Mouse (Mus musculus) c-Kit-positive CD71-positive TER-119-positive erythroid progenitor cells, embryonic 14.5 days (primary cell): ENCODE results near the gene Enkd1.

Source experiments
- DNase-seq: peaks from one replicate; pipeline ENCODE4 v3.0.0-alpha.2; 2013; ENCODE audit warnings: low spot score

Gene Enkd1

DNA sequence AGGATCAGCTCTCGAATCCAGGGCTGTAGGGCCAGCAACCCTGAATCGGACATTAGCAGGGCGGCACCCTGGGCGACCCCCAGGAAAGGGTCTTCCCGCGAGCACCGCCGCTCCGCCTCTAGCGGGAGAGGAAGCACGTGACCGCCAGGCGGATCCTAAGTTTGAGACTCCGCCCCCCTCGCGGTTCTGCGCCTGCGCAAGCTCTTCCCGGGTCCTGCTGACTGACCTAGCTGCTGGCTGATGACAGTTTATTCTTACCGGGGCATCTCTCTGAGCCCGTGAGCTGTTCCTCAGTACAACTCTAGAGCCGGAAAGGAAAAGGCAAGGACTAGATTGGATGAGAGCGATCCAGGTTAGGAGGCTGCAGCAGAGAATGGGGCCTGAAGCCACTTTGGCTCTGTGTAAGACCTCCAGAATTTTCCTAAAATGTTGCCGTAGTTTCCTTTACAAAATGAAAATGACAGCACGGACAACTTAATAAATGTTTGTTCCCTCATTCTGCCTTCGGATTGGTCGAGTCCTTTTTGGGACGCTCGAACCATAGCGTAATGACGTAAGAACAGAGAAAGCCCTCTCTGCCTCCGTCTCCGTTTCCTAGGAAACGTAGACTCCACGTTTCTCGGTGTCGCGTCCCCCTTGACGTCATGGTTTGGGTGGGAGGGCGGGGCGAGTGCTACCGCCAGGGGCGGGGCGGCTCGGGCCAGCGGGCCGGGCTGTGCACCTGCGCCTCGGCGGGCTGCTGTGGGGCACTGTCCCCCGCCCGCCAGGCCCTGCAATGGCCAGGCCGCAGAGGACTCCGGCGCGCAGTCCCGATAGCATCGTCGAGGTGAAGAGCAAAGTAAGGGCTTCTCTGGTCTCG, 6.8 kb downstream of the Enkd1 start, which contains the start of the genes Acd and Pard6a:
Acd (minus strand) TSS at position 137 of the 859 bp plus-strand sequence.
Pard6a (plus strand) TSS at position 183 of the 859 bp plus-strand sequence.
- DNase-seq = peak; percentile 94

DNA sequence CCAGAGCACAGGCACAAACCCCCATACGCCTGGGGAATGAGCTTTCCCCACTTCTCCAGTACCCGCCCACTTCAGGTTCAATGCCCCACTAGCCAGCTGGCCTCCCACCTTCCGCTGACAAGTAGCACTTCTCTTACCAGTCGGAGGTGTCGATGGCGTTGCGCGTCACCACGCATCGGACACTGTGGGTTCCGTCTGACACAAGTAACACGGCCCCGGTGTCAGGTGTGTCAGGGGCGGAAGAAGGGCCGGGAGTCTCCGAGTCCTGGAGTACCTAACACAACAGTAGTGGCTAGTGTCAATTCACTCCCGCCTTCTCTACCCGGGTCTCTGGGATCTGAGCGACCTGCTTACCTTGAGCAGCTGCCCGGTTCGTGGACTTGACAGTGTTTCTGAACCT, 7.4 kb downstream of the Enkd1 start:
- DNase-seq = no peak

DNA sequence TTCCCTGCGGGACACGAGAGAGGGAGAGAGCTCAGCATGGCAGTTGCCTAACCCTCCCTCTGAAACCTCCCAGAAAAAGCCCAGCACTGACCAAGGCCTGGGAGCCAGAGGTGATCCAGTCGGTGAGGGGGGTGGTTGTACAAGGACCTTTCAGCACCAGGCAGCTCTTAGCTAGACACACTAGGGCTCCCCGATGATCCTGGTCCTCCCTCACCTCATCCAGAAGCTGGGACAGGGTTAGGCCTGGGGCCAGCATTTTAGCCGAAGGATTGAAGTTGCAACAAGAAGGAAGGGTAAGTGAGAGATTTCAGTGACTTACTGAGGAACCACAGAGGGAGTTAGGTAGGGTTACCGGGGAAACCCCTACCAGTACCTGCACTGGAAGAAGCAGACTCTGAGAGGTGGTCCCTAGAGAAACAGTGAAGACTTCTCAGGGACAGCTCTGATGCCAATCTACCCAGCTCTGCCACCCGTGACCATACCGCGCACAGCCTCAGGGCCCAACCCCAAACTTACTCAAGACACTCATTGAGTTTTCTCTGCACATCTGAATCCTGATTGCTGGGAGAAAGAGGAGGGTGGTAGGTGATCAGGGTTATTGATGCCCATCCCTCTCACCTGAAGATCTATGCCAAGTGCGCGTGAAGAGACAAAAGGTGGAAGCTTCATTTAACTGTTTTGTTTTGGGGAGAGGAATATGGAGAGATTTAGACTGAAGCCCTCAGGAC, 8.4 kb downstream of the Enkd1 start:
- DNase-seq = no peak

DNA sequence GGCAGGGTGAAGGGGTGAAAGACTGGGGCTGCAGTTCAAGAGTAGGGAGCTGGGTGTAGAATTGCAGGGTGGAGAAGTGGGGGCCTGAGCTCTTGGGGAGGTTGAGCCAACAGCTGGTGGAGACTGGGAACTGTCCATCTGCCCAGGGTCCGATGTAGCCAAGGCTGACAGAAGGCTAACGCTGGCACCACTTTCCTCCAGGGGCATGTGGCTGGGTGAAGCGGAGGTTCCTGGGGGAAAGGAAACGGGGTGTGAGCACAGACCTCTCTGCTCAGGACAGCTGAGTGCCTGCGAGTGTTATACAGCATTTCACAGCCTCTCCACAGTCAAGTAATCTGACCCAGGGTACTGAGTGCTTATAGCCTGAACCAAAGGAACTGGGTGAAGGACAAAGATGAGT, 9.3 kb downstream of the Enkd1 start:
- DNase-seq = no peak

DNA sequence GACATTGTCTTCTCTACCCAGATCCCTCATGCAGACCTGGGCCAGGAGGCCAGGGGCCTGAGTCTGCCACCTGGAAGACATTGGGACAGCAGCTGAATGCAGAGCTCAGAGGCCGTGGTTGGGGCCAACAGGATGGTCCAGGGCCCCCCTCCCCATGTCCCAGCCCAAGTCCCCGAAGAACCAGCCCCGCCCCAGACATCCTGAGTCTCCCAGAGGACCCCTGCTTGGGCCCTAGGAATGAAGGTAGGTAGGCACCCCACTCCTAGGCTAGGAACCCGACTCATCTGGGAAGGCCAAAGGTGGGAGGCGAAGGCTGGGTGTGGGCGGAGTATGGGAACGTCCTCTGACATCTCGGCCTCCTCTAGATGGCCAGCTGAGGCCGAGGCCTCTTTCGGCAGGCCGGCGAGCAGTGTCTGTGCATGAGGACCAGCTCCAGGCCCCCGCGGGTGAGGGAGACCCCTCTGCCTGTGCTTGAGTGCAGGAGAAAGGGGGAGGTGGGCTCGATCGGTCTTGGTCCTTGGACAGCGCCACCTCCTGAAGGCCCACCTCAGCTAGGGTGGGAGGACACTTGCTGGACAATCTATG, 10.7 kb downstream of the Enkd1 start:
- no peak for DNase-seq

DNA sequence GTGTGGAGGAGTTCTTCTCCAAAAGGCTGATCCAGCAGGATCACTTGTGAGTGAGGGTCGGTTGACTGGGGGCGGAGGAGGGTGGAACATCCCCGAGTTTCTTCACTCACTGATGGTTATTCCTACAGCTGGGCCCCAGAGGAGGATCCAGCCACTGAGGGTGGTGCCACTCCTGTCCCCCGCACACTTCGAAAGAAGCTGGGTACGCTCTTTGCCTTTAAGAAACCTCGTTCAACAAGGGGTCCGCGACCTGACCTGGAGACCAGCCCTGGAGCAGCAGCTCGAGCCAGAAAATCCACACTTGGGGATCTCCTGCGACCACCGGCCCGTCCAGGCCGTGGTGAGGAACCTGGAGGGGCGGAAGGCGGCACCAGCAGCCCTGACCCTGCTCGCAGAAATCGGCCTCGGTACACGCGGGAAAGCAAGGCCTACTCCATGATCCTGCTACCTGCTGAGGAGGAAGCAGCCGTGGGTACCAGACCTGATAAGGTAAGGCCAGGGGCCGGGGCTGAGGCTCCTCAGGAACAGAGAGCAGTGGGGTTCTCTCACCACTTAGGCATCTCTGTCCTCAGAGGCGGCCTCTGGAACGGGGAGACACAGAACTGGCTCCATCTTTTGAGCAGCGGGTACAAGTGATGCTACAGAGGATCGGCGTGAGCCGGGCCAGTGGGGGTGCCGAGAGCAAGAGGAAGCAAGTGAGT, 12.8 kb downstream of the Enkd1 start:
- DNase-seq = no peak

DNA sequence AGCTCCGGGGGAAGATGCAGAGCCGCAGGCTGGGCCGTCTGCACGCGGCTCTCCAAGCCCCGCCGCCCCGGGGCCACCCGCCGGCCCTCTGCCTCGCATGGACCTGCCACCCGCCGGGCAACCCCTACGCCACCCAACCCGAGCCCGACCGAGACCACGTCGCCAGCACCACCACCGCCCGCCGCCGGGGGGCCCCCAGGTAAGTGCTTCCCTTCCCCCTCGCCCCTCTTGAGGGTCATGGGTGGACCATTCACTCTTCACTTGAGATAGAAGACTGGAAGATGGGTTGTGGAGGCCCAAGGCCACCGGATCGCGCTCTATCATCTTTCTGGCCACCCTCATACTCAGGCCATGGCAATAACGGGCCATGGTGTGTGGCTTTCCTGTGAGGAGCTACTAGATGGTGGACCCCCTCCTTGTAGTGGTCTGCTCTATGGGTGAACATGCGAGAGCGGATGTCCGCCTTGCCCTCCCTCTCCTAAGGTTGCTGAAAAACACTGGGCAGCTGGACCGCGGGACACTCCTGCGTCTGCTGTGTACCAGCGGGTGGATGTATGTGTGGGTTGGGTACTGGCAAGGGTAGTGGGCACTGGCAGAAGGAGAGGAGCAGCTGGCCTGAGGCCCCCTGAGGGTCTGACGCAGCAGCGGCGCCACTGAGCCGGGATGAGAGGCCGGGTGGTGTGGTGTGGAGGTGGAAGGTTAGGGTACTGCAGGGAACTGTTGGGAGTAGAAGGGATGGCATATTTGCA, 13.8 kb downstream of the Enkd1 start:
- DNase-seq = no peak

DNA sequence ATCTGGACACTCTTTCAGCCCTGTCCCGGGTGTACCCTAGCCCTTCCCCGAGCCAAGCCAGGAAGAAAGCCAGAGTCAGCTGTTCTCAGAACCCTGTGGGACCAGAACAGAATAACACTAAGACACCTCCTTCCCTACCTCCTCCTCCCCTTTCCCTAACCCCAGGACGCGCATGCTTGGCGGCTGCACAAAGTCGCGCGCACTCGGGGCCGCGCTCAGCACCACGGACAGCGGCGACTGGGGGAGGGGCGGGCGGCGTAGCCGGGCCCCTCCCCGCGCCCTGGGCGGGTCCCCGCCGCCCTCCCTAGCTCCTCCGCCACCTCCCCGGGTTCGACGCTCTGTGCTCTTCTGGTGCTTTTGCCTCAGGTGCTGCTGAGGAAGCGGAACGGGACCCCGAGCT, 14.4 kb downstream of the Enkd1 start:
- peak; percentile 53 for DNase-seq

DNA sequence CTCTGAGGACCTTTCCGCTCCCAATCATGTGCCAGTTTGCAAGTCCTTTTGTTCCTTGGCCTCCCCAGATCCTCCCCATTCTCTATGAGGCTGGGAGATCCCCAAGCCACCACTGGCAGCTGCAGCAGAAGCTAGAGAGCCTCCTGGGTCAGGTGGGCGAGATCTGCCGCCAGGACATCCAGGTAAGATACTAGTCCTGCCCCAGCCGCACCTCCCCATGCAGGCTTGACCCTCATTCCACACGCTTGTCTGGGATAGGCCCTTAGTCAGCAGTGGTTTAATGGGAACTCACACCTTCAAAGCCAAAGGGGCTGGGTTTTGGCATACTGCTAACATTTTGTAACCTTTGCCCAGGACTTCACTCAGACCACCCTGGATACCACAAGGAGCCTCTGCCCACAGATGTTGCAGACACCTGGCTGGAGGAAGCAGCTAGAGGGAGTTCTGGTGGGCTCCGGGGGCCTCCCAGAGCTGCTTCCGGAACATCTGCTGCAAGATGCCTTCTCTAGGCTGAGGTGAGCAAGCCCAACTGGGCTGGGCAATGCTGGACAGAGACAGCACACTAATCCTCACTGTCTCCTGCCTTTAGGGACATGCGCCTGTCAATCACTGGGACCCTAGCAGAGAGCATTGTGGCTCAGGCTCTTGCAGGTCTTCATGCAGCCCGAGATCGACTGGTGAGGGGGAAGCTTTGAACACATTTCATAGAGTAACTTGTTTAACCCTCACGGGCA, 15.4 kb downstream of the Enkd1 start:
- DNase-seq = no peak

DNA sequence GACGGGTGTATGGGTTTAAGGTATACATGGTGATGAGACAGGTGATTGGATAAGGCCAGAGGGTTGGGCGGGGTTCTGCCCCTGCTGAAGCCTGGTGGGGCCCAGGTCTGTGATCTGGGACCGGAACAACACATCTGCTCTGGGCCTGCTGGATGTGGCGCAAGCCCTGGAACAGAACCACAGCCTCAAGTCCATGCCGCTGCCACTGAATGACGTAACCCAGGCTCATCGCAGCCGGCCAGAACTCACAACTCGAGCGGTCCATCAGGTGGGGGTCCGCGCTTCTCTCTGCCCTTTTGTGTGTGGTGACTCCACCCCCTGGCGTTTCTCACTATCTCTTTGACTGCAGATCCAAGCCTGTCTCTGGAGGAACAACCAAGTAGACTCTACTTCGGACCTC, 17.0 kb downstream of the Enkd1 start:
- no peak for DNase-seq

DNA sequence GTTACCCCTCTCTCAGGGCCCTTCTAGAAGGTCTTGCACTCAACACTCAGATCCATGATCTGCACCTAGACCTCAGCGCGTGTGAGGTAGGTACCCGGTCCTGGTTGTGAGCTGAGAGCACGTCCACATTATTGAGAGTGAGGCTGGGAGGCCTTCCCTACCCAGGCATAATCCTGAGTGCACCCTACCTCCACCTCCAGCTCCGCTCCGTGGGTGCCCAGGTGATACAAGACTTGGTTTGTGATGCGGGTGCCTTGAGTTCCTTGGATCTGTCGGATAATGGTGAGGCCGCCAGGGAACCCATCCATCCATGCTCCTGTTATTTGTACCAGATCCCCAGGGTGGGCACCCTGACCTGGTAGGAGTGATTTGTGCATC, 18.0 kb downstream of the Enkd1 start:
- no peak for DNase-seq

DNA sequence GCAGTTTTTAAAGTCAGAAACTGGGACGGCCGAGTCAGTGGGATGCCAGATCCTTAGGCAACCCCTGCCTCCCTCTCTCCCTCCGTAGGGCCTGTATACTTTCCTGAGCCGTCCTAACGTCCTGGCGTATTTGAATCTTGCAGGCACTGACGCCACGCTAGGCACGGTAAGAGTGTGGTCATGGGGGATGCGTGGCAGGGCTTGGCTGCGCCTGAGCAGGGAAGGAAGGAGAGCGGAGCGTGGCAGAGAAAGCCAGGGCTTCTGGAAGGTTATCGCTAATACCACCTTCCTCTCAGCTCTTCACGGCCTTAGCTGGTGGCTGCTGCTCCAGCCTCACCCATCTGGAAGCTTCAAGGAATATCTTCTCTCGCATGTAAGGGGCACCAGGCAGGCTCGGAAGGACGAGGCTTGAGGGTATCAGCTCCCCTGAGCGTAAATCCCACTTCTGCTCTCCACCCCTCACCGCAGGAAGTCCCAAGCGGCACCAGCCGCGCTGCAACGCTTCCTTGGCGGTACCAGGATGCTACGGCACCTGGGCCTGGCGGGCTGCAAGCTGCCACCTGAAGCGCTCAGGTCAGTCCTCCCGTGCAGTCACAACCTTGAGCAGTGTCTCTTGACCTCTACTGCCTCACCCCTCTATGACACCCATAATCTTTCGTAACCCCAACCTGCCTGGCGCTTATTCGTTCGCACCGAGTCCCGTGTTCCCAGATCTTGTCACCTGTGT, 18.6 kb downstream of the Enkd1 start:
- DNase-seq = no peak

DNA sequence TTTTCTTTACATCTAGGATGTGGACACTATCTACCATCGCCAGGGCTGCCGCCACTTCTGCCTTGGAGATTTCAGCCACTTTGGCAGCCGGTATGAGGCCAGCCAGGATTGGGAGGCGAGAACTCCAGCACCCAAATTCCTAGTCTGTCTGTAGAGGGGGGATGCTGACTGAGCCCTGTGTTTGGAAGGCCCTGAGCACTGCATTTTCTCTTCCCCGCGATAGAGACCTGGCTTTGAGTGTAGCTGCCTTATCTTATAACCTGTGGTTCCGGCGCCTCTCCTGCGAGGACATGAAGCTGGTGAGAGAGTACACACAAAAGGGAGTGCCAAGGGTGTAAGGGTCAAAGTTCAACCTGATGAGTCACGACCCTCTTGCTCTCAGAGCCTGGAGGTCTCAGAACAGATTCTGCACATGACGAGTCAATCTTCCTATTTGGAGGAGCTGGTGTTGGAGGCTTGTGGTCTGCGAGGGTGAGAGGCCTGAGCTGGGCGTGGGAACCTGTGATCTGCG, 19.7 kb downstream of the Enkd1 start:
- no peak for DNase-seq

DNA sequence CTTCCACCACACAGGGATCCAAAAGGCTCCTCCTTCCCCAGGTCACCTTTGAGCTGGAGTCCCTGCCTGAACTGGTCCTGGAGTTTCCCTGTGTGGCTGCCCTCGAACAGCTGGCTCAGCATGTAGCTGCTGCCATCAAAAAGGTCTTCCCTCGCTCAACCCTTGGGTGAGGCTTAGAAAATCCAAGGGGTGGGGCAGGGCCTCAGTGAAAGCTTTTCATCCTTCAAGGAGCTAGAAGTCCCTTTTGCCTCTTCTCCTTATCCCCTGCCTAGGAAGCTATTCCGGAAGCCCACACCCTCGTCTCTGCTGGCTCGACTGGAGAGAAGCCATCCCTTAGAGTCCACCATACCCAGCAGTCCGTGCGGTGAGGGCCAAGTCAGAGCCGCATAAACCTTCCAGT, 20.5 kb downstream of the Enkd1 start:
- DNase-seq = no peak

DNA sequence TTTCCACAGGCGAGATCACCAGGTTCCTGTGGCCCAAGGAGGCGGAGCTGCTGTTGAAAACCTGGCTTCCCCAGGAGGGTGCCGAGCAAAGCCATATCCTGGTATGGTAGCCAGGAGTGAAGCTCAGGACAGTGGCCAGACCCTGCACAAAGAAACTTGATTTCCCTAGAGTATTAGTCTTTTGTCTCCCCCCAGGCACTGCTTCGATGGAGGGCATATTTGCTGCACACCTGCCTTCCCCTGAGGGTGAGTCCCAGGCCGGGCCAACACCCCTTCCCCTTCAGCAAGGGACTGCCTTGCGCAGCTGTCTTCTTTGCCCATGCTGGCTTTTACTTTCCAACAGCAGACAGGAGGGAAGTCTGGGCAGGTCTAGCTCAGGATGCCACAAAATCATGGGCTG, 21.5 kb downstream of the Enkd1 start:
- DNase-seq = no peak

DNA sequence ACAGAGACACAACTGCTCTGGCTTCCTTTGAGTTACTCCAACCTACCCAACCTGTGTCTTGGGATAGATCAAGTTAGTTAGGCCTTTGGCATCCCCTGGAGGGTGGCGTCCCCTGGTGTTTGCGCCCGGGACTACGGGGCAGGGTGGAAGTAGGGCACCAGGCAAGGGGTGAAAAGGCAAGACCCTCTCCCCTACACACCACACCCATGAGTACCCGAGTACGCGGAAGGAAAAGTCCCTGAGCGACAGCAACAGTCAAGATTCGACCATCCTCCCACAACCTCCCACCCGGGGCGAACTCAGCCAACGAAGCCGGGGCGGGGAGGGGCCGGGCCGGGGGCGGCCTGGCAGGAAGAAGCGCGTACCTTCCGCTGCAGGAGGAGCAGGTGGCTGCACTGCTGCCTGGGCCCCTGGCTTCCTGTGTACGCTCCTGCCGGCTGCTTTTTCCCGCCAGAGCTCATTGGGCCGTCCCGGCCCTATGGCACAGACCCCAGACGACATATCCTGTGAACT, 22.2 kb downstream of the Enkd1 start, which contains the start of gene Carmil2:
Carmil2 (plus strand) TSS at position 479 of the 513 bp plus-strand sequence.
- DNase-seq = no peak

DNA sequence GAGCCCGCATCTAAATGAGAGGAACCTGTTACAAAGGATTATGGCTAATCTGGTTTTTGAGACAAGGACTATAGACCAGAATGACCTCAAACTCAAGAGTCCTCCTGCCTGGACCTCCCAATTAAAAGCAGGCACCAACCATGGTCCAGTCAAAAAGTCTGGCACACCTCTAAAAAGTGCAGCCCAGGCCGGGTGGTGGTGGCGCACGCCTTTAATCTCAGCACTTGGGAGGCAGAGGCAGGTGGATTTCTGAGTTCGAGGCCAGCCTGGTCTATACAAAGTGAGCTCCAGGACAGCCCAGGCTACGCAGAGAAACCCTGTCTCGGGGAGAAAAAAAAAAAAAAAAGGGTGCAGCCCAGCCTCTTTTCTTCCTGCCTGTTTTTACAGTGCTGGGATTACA, 22.7 kb downstream of the Enkd1 start:
- no peak for DNase-seq

DNA sequence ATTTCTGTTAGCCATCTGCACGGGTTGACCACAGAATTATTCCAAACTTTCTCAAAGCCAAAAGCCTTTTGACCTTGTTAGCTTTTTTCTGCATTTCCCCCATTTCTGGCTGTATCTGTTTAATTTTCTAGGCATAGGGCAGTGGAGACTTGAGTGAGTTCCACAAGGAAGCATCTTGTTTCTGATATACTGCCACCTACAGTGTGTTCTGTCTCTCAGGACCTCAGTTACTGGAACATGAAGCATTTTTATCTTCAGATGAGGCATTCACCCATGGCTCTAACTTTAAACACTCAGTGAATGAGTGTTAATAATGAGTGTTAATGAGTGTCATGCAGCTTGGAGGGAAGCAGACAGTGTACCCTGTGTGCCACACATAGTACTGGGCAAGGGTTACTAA, 30.1 kb downstream of the Enkd1 start:
- DNase-seq = no peak

DNA sequence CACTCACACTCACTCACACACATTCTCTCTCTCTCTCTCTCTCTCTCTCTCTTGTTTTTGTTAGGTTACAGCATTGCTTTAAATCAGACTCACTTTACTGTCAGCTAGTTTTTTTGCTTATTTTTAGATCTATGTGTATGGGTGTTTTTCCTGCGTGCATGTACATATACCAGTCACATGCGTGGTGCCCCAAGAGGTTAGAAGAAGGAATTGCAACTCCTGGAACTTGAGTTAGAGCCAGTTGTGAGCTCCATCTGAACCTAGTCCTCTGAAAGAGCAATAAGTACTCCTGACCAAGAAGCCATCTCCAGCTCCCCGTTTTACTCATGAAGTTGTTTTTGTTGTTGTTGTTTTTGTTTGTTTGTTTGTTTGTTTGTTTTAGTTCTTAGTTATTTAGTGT, 46.8 kb downstream of the Enkd1 start:
- DNase-seq = no peak

DNA sequence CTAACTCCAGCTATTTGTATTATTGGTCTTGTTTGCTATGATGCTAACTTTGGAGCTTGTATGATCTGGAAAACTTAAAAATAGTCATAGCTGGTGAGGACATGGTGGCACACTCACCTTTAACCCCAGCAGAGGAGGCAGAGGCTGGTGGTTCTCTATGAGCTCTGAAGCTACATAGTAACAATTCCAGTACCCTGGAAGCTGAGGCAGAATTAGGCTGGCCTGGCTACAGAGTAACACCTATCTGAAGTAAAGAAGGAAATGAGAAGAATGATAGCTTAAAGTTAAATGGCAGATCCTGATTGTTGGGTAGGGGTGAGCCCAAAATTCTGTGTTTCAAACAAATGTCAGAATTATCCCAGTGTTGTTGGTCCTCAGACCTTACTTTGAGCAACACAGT, 50.4 kb downstream of the Enkd1 start:
- no peak for DNase-seq
